Mouse (Mus musculus) liver, embryonic 14.5 days (tissue): ENCODE results near the gene Acaa1a.

Experiments used
- CTCF ChIP-seq: IDR thresholded peaks from 2 replicates; pipeline ENCODE4 v1.5.1; 2016; ENCODE audit warnings: antibody characterized with exemption, low read depth, control low read depth
- EP300 ChIP-seq: IDR thresholded peaks from 2 replicates; pipeline ENCODE4 v1.6.1; 2016; ENCODE audit warnings: antibody characterized with exemption, low read depth

- TF ChIP-seq CTCF (peak; percentile 91), EP300 (no peak)
These were observed 18.0 kb downstream of the Acaa1a start, which contains the start of gene Xylb for GRCm38 (mm10) chr9:119357331-119358057.
